Mouse (Mus musculus) myocyte (in vitro differentiated cells): ENCODE data around the gene Yif1b. TPM values are rescaled to one million over a fixed set of nuclear protein-coding genes. Genes with fewer than 3 reads are reported as not detected.

Source experiments
- H3K27me3 ChIP-seq: one replicate; pipeline ENCODE4 v1.6.1; 2011; ENCODE audit not compliant: control insufficient read depth, insufficient read depth, insufficient read length
- H3K36me3 ChIP-seq: one replicate; pipeline ENCODE4 v1.6.1; 2011; ENCODE audit not compliant: control insufficient read depth, insufficient read depth
- H3K4me2 ChIP-seq: one replicate; pipeline ENCODE4 v1.6.1; 2011; ENCODE audit warnings: low read depth, control low read depth
- H3K4me3 ChIP-seq: one replicate; pipeline ENCODE4 v1.5.1; 2011; ENCODE audit warnings: mild to moderate bottlenecking, control low read depth, moderate library complexity
- H3K79me2 ChIP-seq: one replicate; pipeline ENCODE4 v1.6.1; 2011; ENCODE audit not compliant: control insufficient read depth, insufficient read depth
- H3ac ChIP-seq: one replicate; pipeline ENCODE4 v1.6.1; 2011; ENCODE audit not compliant: control insufficient read depth, insufficient read length
- CEBPB ChIP-seq: IDR thresholded peaks from 2 replicates; pipeline ENCODE4 v1.6.1; 2011; ENCODE audit warnings: mild to moderate bottlenecking, moderate library complexity; ENCODE audit not compliant: poor library complexity, insufficient read depth, severe bottlenecking
- E2F4 ChIP-seq: IDR thresholded peaks from one replicate; pipeline ENCODE4 v1.6.1; 2011; ENCODE audit warnings: mild to moderate bottlenecking, control low read depth, moderate library complexity; ENCODE audit not compliant: insufficient read depth
- MAX ChIP-seq: IDR thresholded peaks from one replicate; pipeline ENCODE4 v1.6.1; 2011; ENCODE audit warnings: low read depth, mild to moderate bottlenecking, control low read depth
- MYOD1 ChIP-seq, 3 experiments: IDR thresholded peaks; one replicate each; pipeline ENCODE4 v1.6.1; 2011; ENCODE audit warnings: control low read depth in 2 of 3, low read depth in 2 of 3, mild to moderate bottlenecking in 2 of 3, moderate library complexity in 1 of 3; ENCODE audit not compliant: insufficient read length in 2 of 3, control insufficient read depth in 1 of 3
- MYOG ChIP-seq, 3 experiments: IDR thresholded peaks; one replicate each; pipeline ENCODE4 v1.6.1; 2011; ENCODE audit warnings: control low read depth in 2 of 3, low read depth in 2 of 3, mild to moderate bottlenecking in 2 of 3; ENCODE audit not compliant: insufficient read length in 2 of 3, control insufficient read depth in 1 of 3, insufficient read depth in 1 of 3
- POLR2A ChIP-seq: IDR thresholded peaks from one replicate; pipeline ENCODE4 v1.6.1; 2011; ENCODE audit warnings: low read depth, mild to moderate bottlenecking, control low read depth, moderate library complexity; ENCODE audit not compliant: insufficient read length
- POLR2AphosphoS2 ChIP-seq: IDR thresholded peaks from one replicate; pipeline ENCODE4 v1.6.1; 2011; ENCODE audit warnings: low read depth, control low read depth; ENCODE audit not compliant: insufficient read length
- REST ChIP-seq: IDR thresholded peaks from one replicate; pipeline ENCODE4 v1.6.1; 2011; ENCODE audit warnings: mild to moderate bottlenecking, control low read depth, moderate library complexity; ENCODE audit not compliant: insufficient read depth, insufficient read length
- SRF ChIP-seq: IDR thresholded peaks from one replicate; pipeline ENCODE4 v1.6.1; 2011; ENCODE audit warnings: low read depth; ENCODE audit not compliant: control insufficient read depth, insufficient read length
- TCF12 ChIP-seq: IDR thresholded peaks from one replicate; pipeline ENCODE4 v1.6.1; 2011; ENCODE audit warnings: mild to moderate bottlenecking, control low read depth; ENCODE audit not compliant: poor library complexity, insufficient read depth, severe bottlenecking
- TCF3 ChIP-seq: IDR thresholded peaks from one replicate; pipeline ENCODE4 v1.6.1; 2011; ENCODE audit warnings: low read depth, control low read depth; ENCODE audit not compliant: insufficient read length
- USF1 ChIP-seq: IDR thresholded peaks from one replicate; pipeline ENCODE4 v1.6.1; 2011; ENCODE audit warnings: low read depth, mild to moderate bottlenecking, control low read depth, moderate library complexity
- polyA plus RNA-seq: library from polyadenylated mRNA; unstranded; fragments of >200 nt; fragmentation: generic; extraction: Trizol; gene quantifications from one replicate; pipeline ENCODE4 v1.2.1, GENCODE M21; 2012; ENCODE audit warnings: missing spikeins

Gene Yif1b
- polyA plus RNA-seq, 1 experiment, result 166 TPM

GRCm38 (mm10) chr7:29294111-29294761 is 56.1 kb downstream of the Yif1b start:
- TF ChIP-seq TCF3, result no peak
- TF ChIP-seq MYOG (IDR thresholded peaks at IDR 0.05; ENCODE audit: control insufficient read depth in 1 of 3, insufficient read depth in 1 of 3, insufficient read length in 2 of 3, low read depth in 2 of 3), result no peak
- TF ChIP-seq MAX, result no peak
- TF ChIP-seq CEBPB, result no peak
- TF ChIP-seq USF1, result no peak
- TF ChIP-seq POLR2A, result no peak
- no peak for TF ChIP-seq REST
- no peak for TF ChIP-seq E2F4
- TF ChIP-seq SRF, result no peak
- no peak for TF ChIP-seq TCF12
- TF ChIP-seq MYOD1 (IDR thresholded peaks at IDR 0.05; ENCODE audit: control insufficient read depth in 1 of 3, insufficient read length in 2 of 3, low read depth in 2 of 3), result no peak
- H3K36me3 ChIP-seq, result no peaks in the 10 kb centered on the region
- no peak overlapping the region for H3ac ChIP-seq
- no peaks in the 10 kb centered on the region for H3K79me2 ChIP-seq
- no peak overlapping the region for H3K4me3 ChIP-seq
- no peaks in the 10 kb centered on the region for H3K27me3 ChIP-seq
- no peak overlapping the region for H3K4me2 ChIP-seq

GRCm38 (mm10) chr7:29295861-29296647 is 57.9 kb downstream of the Yif1b start:
- H3K4me3 ChIP-seq, result no peak overlapping the region
- H3K4me2 ChIP-seq, result no peak overlapping the region
- H3ac ChIP-seq, result no peak overlapping the region
- H3K27me3 ChIP-seq, result no peaks in the 10 kb centered on the region
- H3K79me2 ChIP-seq, result no peaks in the 10 kb centered on the region
- no peaks in the 10 kb centered on the region for H3K36me3 ChIP-seq
- TF ChIP-seq MYOD1 (IDR thresholded peaks at IDR 0.05; ENCODE audit: control insufficient read depth in 1 of 3, insufficient read length in 2 of 3, low read depth in 2 of 3) (no peak), TCF12 (no peak), CEBPB (no peak), MYOG (IDR thresholded peaks at IDR 0.05; ENCODE audit: control insufficient read depth in 1 of 3, insufficient read depth in 1 of 3, insufficient read length in 2 of 3, low read depth in 2 of 3) (no peak), USF1 (no peak), E2F4 (no peak), SRF (no peak), MAX (no peak), POLR2AphosphoS2 (no peak), REST (no peak), TCF3 (no peak), POLR2A (no peak)

- Histone ChIP-seq H3K4me2 (peak overlapping the region; percentile 36), H3K79me2 (no peaks in the 10 kb centered on the region), H3K27me3 (no peaks in the 10 kb centered on the region), H3K4me3 (no peak overlapping the region), H3K36me3 (no peaks in the 10 kb centered on the region), H3ac (no peak overlapping the region)
- TF ChIP-seq MYOD1 (IDR thresholded peaks at IDR 0.05; ENCODE audit: control insufficient read depth in 1 of 3, insufficient read length in 2 of 3, low read depth in 2 of 3) (no peak), CEBPB (no peak), USF1 (no peak), SRF (no peak), MAX (no peak), TCF3 (no peak), TCF12 (no peak), REST (no peak), E2F4 (no peak), MYOG (IDR thresholded peaks at IDR 0.05; ENCODE audit: control insufficient read depth in 1 of 3, insufficient read depth in 1 of 3, insufficient read length in 2 of 3, low read depth in 2 of 3) (no peak)
These were observed 58.9 kb downstream of the Yif1b start for GRCm38 (mm10) chr7:29296998-29297397.

Other genes starting within 250 kb of the Yif1b start
- 73.1 TPM for gene Ryr1, start 113.2 kb upstream of the Yif1b start, polyA plus RNA-seq
- 0.01 TPM for gene Rasgrp4, start 103.5 kb upstream of the Yif1b start, polyA plus RNA-seq
- 11.6 TPM for gene Fam98c, start 82.1 kb upstream of the Yif1b start, polyA plus RNA-seq
- gene Ggn, start 68.1 kb upstream of the Yif1b start, polyA plus RNA-seq, result 0.89 TPM
- gene Spred3, start 67.9 kb upstream of the Yif1b start, polyA plus RNA-seq, result 4.1 TPM
- 404 TPM for gene Psmd8, start 57.6 kb upstream of the Yif1b start, polyA plus RNA-seq
- gene Catsperg1, start 24.3 kb upstream of the Yif1b start, polyA plus RNA-seq, result not detected
- gene Kcnk6, start 5.8 kb upstream of the Yif1b start, polyA plus RNA-seq, result 0.01 TPM
- gene 2200002D01Rik, start 10.1 kb downstream of the Yif1b start, polyA plus RNA-seq, result 42.4 TPM
- 0.10 TPM for gene Spint2, start 43.6 kb downstream of the Yif1b start, polyA plus RNA-seq
- 0.35 TPM for gene Ppp1r14a, start 51.0 kb downstream of the Yif1b start, polyA plus RNA-seq
- gene Dpf1, start 65.6 kb downstream of the Yif1b start, polyA plus RNA-seq, result 3.4 TPM